Mouse (Mus musculus): ENCODE results near the gene Fdps. TPM values are rescaled to one million over a fixed set of nuclear protein-coding genes. Genes with fewer than 3 reads are reported as not detected.
A peak's percentile ranks its signal among the peaks of the same experiment; 100 is the strongest.

Fdps gene
- 481 and 531 TPM in 2 replicates for polyA plus RNA-seq (2015; fragmentation: Nextera tagmentation; extraction: Ambion mirVana)

- WGBS = under 1% methylated on average over 26 of the region's 26 CpGs
- peaks cover 29% of the 10 kb centered on the region for H3K4me1 ChIP-seq (replicated peaks)
- no peaks in the 10 kb centered on the region for H3K27me3 ChIP-seq (replicated peaks)
- ATAC-seq = peak; percentile 99
- H3K27ac ChIP-seq = peak within 1 kb of the TSS; percentile 78
- H3K36me3 ChIP-seq = peaks cover 7% of the 10 kb centered on the region
- H3K4me3 ChIP-seq (replicated peaks) = peak within 1 kb of the TSS; percentile 56
- H3K9ac ChIP-seq = peak within 1 kb of the TSS; percentile 68
- H3K4me2 ChIP-seq (replicated peaks) = peak within 1 kb of the TSS; percentile 87
- no peaks in the 10 kb centered on the region for H3K9me3 ChIP-seq
Measured at GRCm38 (mm10) chr3:89101812-89102494, at the start of gene Fdps. Gene Fdps (minus strand): TSS chr3:89101959.

- Histone ChIP-seq H3K27ac (no peak overlapping the region), H3K36me3 (no peaks in the 10 kb centered on the region), H3K4me1 (replicated peaks) (peaks cover 7% of the 10 kb centered on the region; the same call in 1 of the 2 replicates), H3K4me3 (replicated peaks) (no peak overlapping the region), H3K4me2 (replicated peaks) (peak overlapping the region; percentile 79; the same call in 1 of the 2 replicates), H3K27me3 (replicated peaks) (no peaks in the 10 kb centered on the region; the same call in none of the 2 replicates), H3K9me3 (no peaks in the 10 kb centered on the region), H3K9ac (no peak overlapping the region)
- no peak for ATAC-seq
- 61% methylated on average over 14 of the region's 14 CpGs for WGBS
Measured at GRCm38 (mm10) chr3:89148567-89148966, 46.8 kb upstream of the Fdps start.

GRCm38 (mm10) chr3:89147979-89148311 is 46.2 kb upstream of the Fdps start:
- H3K4me2 ChIP-seq (replicated peaks) = peak overlapping the region; percentile 79
- peak overlapping the region; percentile 29 for H3K4me3 ChIP-seq (replicated peaks)
- H3K9ac ChIP-seq = peak overlapping the region; percentile 42
- peak; percentile 67 for ATAC-seq
- H3K27ac ChIP-seq = no peak overlapping the region
- WGBS = 10% methylated on average over 15 of the region's 15 CpGs
- no peaks in the 10 kb centered on the region; the same call in none of the 2 replicates for H3K27me3 ChIP-seq (replicated peaks)
- H3K4me1 ChIP-seq (replicated peaks) = peaks cover 7% of the 10 kb centered on the region; the same call in 1 of the 2 replicates
- H3K36me3 ChIP-seq = no peaks in the 10 kb centered on the region
- no peaks in the 10 kb centered on the region for H3K9me3 ChIP-seq

- 24% methylated on average over 26 of the region's 26 CpGs for WGBS
- Histone ChIP-seq H3K4me2 (replicated peaks) (peak overlapping the region; percentile 79), H3K4me3 (replicated peaks) (peak overlapping the region; percentile 29), H3K27me3 (replicated peaks) (no peaks in the 10 kb centered on the region; the same call in none of the 2 replicates), H3K27ac (no peak overlapping the region), H3K9ac (peak overlapping the region; percentile 42), H3K4me1 (replicated peaks) (peaks cover 7% of the 10 kb centered on the region; the same call in 1 of the 2 replicates), H3K36me3 (no peaks in the 10 kb centered on the region), H3K9me3 (no peaks in the 10 kb centered on the region)
- ATAC-seq = peak; percentile 95
Measured at GRCm38 (mm10) chr3:89147101-89147978, 45.6 kb upstream of the Fdps start.

GRCm38 (mm10) chr3:89145566-89145965 is 43.8 kb upstream of the Fdps start:
- Histone ChIP-seq H3K4me1 (replicated peaks) (peaks cover 7% of the 10 kb centered on the region; the same call in 1 of the 2 replicates), H3K4me3 (replicated peaks) (no peak overlapping the region), H3K27ac (no peak overlapping the region), H3K9ac (no peak overlapping the region), H3K27me3 (replicated peaks) (no peaks in the 10 kb centered on the region; the same call in 1 of the 2 replicates), H3K36me3 (no peaks in the 10 kb centered on the region), H3K9me3 (no peaks in the 10 kb centered on the region), H3K4me2 (replicated peaks) (no peak overlapping the region)
- ATAC-seq = no peak
- WGBS = 56% methylated on average over 8 of the region's 8 CpGs

- Histone ChIP-seq H3K4me3 (replicated peaks) (no peak overlapping the region), H3K4me1 (replicated peaks) (peaks cover 7% of the 10 kb centered on the region; the same call in 1 of the 2 replicates), H3K9me3 (no peaks in the 10 kb centered on the region), H3K27ac (no peak overlapping the region), H3K9ac (no peak overlapping the region), H3K27me3 (replicated peaks) (no peaks in the 10 kb centered on the region; the same call in 1 of the 2 replicates), H3K36me3 (no peaks in the 10 kb centered on the region), H3K4me2 (replicated peaks) (no peak overlapping the region)
- WGBS = 81% methylated on average over 10 of the region's 10 CpGs
- ATAC-seq = no peak
Measured at GRCm38 (mm10) chr3:89144821-89145220, 43.1 kb upstream of the Fdps start.

- H3K4me1 ChIP-seq (replicated peaks) = peaks cover 16% of the 10 kb centered on the region; the same call in 1 of the 2 replicates
- H3K27ac ChIP-seq = peak overlapping the region; percentile 78
- peak overlapping the region; percentile 53 for H3K4me2 ChIP-seq (replicated peaks)
- ATAC-seq = peak; percentile 88
- peak overlapping the region; percentile 24 for H3K4me3 ChIP-seq (replicated peaks)
- H3K27me3 ChIP-seq (replicated peaks) = no peaks in the 10 kb centered on the region
- WGBS = 30% methylated on average over 9 of the region's 9 CpGs
- H3K9me3 ChIP-seq = no peaks in the 10 kb centered on the region
- peak overlapping the region; percentile 29; the same call in 1 of the 2 replicates for H3K9ac ChIP-seq
- no peaks in the 10 kb centered on the region for H3K36me3 ChIP-seq
Measured at GRCm38 (mm10) chr3:89136365-89136764, 34.6 kb upstream of the Fdps start.

GRCm38 (mm10) chr3:89135958-89136357 is 34.2 kb upstream of the Fdps start, which contains the start of gene Pklr:
Gene Pklr (plus strand): TSS chr3:89136142.
- ATAC-seq = no peak; the same call in 1 of the 2 replicates
- Histone ChIP-seq H3K9ac (peak within 1 kb of the TSS; percentile 29), H3K4me3 (replicated peaks) (peak within 1 kb of the TSS; percentile 24), H3K4me2 (replicated peaks) (peak within 1 kb of the TSS; percentile 53), H3K9me3 (no peaks in the 10 kb centered on the region), H3K4me1 (replicated peaks) (peaks cover 16% of the 10 kb centered on the region; the same call in 1 of the 2 replicates), H3K27me3 (replicated peaks) (no peaks in the 10 kb centered on the region), H3K36me3 (no peaks in the 10 kb centered on the region), H3K27ac (peak within 1 kb of the TSS; percentile 78)
- 46% methylated on average over 3 of the region's 3 CpGs for WGBS

- peak overlapping the region; percentile 23; the same call in 1 of the 2 replicates for H3K4me2 ChIP-seq (replicated peaks)
- no peaks in the 10 kb centered on the region for H3K9me3 ChIP-seq
- H3K36me3 ChIP-seq = no peaks in the 10 kb centered on the region
- H3K27ac ChIP-seq = peak overlapping the region; percentile 82
- ATAC-seq = peak; percentile 77
- 78% methylated on average over 1 of the region's 1 CpGs for WGBS
- H3K27me3 ChIP-seq (replicated peaks) = no peaks in the 10 kb centered on the region
- H3K4me3 ChIP-seq (replicated peaks) = no peak overlapping the region
- H3K4me1 ChIP-seq (replicated peaks) = peaks cover 16% of the 10 kb centered on the region; the same call in 1 of the 2 replicates
- H3K9ac ChIP-seq = no peak overlapping the region
Measured at GRCm38 (mm10) chr3:89133752-89134151, 32.0 kb upstream of the Fdps start.

- peak overlapping the region; percentile 82 for H3K27ac ChIP-seq
- 69% methylated on average over 7 of the region's 7 CpGs for WGBS
- H3K4me2 ChIP-seq (replicated peaks) = peak overlapping the region; percentile 23; the same call in 1 of the 2 replicates
- H3K36me3 ChIP-seq = no peaks in the 10 kb centered on the region
- H3K4me3 ChIP-seq (replicated peaks) = no peak overlapping the region
- ATAC-seq = no peak
- H3K9ac ChIP-seq = 0 out of 2 replicates have a peak overlapping the region, but pooled peaks have one; percentile 24
- H3K4me1 ChIP-seq (replicated peaks) = peaks cover 16% of the 10 kb centered on the region; the same call in 1 of the 2 replicates
- H3K27me3 ChIP-seq (replicated peaks) = no peaks in the 10 kb centered on the region
- H3K9me3 ChIP-seq = no peaks in the 10 kb centered on the region
Measured at GRCm38 (mm10) chr3:89133063-89133450, 31.3 kb upstream of the Fdps start.

GRCm38 (mm10) chr3:89132285-89133062 is 30.7 kb upstream of the Fdps start:
- H3K4me3 ChIP-seq (replicated peaks) = peak overlapping the region; percentile 25
- peak overlapping the region; percentile 29; the same call in 1 of the 2 replicates for H3K9ac ChIP-seq
- H3K4me2 ChIP-seq (replicated peaks) = peak overlapping the region; percentile 64
- ATAC-seq = peak; percentile 37; the same call in 1 of the 2 replicates
- 13% methylated on average over 30 of the region's 30 CpGs for WGBS
- no peaks in the 10 kb centered on the region for H3K36me3 ChIP-seq
- H3K9me3 ChIP-seq = no peaks in the 10 kb centered on the region
- peaks cover 16% of the 10 kb centered on the region; the same call in 1 of the 2 replicates for H3K4me1 ChIP-seq (replicated peaks)
- no peaks in the 10 kb centered on the region for H3K27me3 ChIP-seq (replicated peaks)
- H3K27ac ChIP-seq = peak overlapping the region; percentile 82; the same call in 1 of the 2 replicates
